Mouse (Mus musculus) MEL (cell line): ENCODE results near the gene Eif4a2.
"Not testable (repeated sequence)": the region's sequence is repeated elsewhere in the genome, so short reads cannot be mapped to it uniquely, and the experiment has no call there.

Source experiments
- CTCF ChIP-seq, 3 experiments: IDR thresholded peaks in 2 of 3; conservative IDR thresholded peaks in 1 of 3; 2 replicates each; pipeline ENCODE4 v1.5.1; 2011 to 2012; ENCODE audit warnings: low read length in 3 of 3, low read depth in 2 of 3, mild to moderate bottlenecking in 2 of 3, improper control_type of control experiment in 1 of 3, inconsistent platforms in 1 of 3, mixed read lengths in 1 of 3, moderate library complexity in 1 of 3; ENCODE audit not compliant: control insufficient read depth in 1 of 3, insufficient read depth in 1 of 3, poor library complexity in 1 of 3, severe bottlenecking in 1 of 3
- E2F4 ChIP-seq: IDR thresholded peaks from 2 replicates; pipeline ENCODE4 v1.6.1; 2011; ENCODE audit warnings: low read depth, low read length, improper control_type of control experiment, borderline replicate concordance
- EP300 ChIP-seq, 2 experiments: IDR thresholded peaks; 2 replicates each; pipeline ENCODE4 v1.6.1; 2011; ENCODE audit warnings: improper control_type of control experiment in 2 of 2, low read length in 2 of 2, low read depth in 1 of 2, mild to moderate bottlenecking in 1 of 2
- GATA1 ChIP-seq: IDR thresholded peaks from 2 replicates; pipeline ENCODE4 v1.6.1; 2011; ENCODE audit warnings: low read depth, low read length, improper control_type of control experiment
- MAFK ChIP-seq: IDR thresholded peaks from 2 replicates; pipeline ENCODE4 v1.6.1; 2011; ENCODE audit warnings: low read depth, mild to moderate bottlenecking, low read length, improper control_type of control experiment, borderline replicate concordance
- NELFE ChIP-seq: IDR thresholded peaks from 2 replicates; pipeline ENCODE4 v1.6.1; 2011; ENCODE audit warnings: low read depth, low read length, improper control_type of control experiment
- POLR2A ChIP-seq, 2 experiments: IDR thresholded peaks; 2 replicates each; pipeline ENCODE4 v1.6.1; 2011 to 2012; ENCODE audit warnings: low read length in 2 of 2, mild to moderate bottlenecking in 2 of 2, control low read depth in 1 of 2, improper control_type of control experiment in 1 of 2, low read depth in 1 of 2, moderate library complexity in 1 of 2; ENCODE audit not compliant: control insufficient read depth in 1 of 2, insufficient read depth in 1 of 2, poor library complexity in 1 of 2
- POLR2AphosphoS5 ChIP-seq: IDR thresholded peaks from 2 replicates; pipeline ENCODE4 v1.6.1; 2012; ENCODE audit warnings: low read depth, borderline replicate concordance, mild to moderate bottlenecking, inconsistent platforms, low read length, moderate library complexity, mixed read lengths
- RCOR1 ChIP-seq: IDR thresholded peaks from 2 replicates; pipeline ENCODE4 v1.6.1; 2012; ENCODE audit warnings: low read depth, mild to moderate bottlenecking, inconsistent platforms, low read length, improper control_type of control experiment
- TBP ChIP-seq: IDR thresholded peaks from 2 replicates; pipeline ENCODE4 v1.8.0; 2011; ENCODE audit warnings: low read depth, low read length, improper control_type of control experiment
- USF1 ChIP-seq: IDR thresholded peaks from 2 replicates; pipeline ENCODE4 v1.6.1; 2014; ENCODE audit warnings: low read depth, mild to moderate bottlenecking, inconsistent platforms, low read length, improper control_type of control experiment, moderate library complexity
- USF2 ChIP-seq, 2 experiments: IDR thresholded peaks; 2 replicates each; pipeline ENCODE4 v1.6.1; 2011 to 2012; ENCODE audit warnings: improper control_type of control experiment in 2 of 2, low read length in 2 of 2, borderline replicate concordance in 1 of 2, inconsistent platforms in 1 of 2, low read depth in 1 of 2, mild to moderate bottlenecking in 1 of 2; ENCODE audit not compliant: insufficient read depth in 1 of 2
- ZMIZ1 ChIP-seq: IDR thresholded peaks from 2 replicates; pipeline ENCODE4 v1.6.1; 2012; ENCODE audit warnings: low read depth, mild to moderate bottlenecking, inconsistent platforms, low read length, improper control_type of control experiment, moderate library complexity

DNA sequence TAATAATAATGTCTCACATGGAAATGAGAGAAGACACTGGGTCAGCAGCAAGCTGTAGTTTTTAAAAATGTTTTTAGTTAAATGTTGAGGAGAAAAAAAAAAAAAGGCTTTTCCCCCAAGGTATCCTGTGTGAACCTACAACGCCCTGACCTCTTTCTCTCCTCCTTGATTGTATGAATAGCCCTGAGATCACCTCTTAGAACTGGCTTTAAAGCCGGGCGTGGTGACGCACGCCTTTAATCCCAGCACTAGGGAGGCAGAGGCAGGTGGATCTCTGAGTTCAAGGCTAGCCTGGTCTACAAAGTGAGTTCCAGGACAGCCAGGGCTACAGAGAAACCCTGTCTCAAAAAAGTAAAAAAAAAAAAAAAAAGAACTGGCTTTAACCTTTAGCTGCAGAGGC lies 11.7 kb upstream of the Eif4a2 start:
- TF ChIP-seq POLR2A (IDR thresholded peaks at IDR 0.05; ENCODE audit: control insufficient read depth in 1 of 2, insufficient read depth in 1 of 2, low read depth in 1 of 2, low read length in 2 of 2, poor library complexity in 1 of 2); EP300 (IDR thresholded peaks at IDR 0.05; ENCODE audit: low read depth in 1 of 2, low read length in 2 of 2); NELFE; E2F4; USF2 (IDR thresholded peaks at IDR 0.05; ENCODE audit: borderline replicate concordance in 1 of 2, insufficient read depth in 1 of 2, low read depth in 1 of 2, low read length in 2 of 2); CTCF (IDR thresholded peaks at IDR 0.05 in 2 of 3, conservative IDR thresholded peaks at IDR 0.05 in 1 of 3; ENCODE audit: control insufficient read depth in 1 of 3, insufficient read depth in 1 of 3, low read depth in 2 of 3, low read length in 3 of 3, poor library complexity in 1 of 3, severe bottlenecking in 1 of 3); USF1; GATA1; TBP; MAFK; POLR2AphosphoS5; RCOR1; ZMIZ1: not testable (repeated sequence)
